Mouse (Mus musculus) MEL (cell line): ENCODE results near the gene Tmem169. TPM values are rescaled to one million over a fixed set of nuclear protein-coding genes. Genes with fewer than 3 reads are reported as not detected.

Experiments
- DNase-seq: peaks from one replicate; pipeline ENCODE4 v3.0.0; 2011; ENCODE audit warnings: low read depth, low spot score
- H3K27ac ChIP-seq: 2 replicates; pipeline ENCODE4 v1.5.1; 2012; ENCODE audit warnings: low read depth, mild to moderate bottlenecking, control low read depth, low read length, moderate library complexity; ENCODE audit not compliant: control insufficient read depth
- H3K27me3 ChIP-seq, 2 experiments: fragments of 150-350 bp in 1 of 2; sonication (generic) in 1 of 2; 2 replicates each; pipeline ENCODE4 v1.6.1; 2012; ENCODE audit warnings: low read length in 2 of 2, mild to moderate bottlenecking in 2 of 2, improper control_type of control experiment in 1 of 2, moderate library complexity in 1 of 2; ENCODE audit not compliant: insufficient read depth in 2 of 2, control insufficient read depth in 1 of 2
- H3K36me3 ChIP-seq, 2 experiments: 2 replicates each; pipeline ENCODE4 v1.6.1; 2012 to 2014; ENCODE audit warnings: low read length in 2 of 2, improper control_type of control experiment in 1 of 2, inconsistent platforms in 1 of 2, mild to moderate bottlenecking in 1 of 2; ENCODE audit not compliant: insufficient read depth in 2 of 2, control insufficient read depth in 1 of 2
- H3K4me1 ChIP-seq, 2 experiments: fragments of 150-350 bp in 1 of 2; sonication (generic) in 1 of 2; 2 replicates each; pipeline ENCODE4 v1.6.1; 2012; ENCODE audit warnings: low read length in 2 of 2, improper control_type of control experiment in 1 of 2, mild to moderate bottlenecking in 1 of 2; ENCODE audit not compliant: insufficient read depth in 2 of 2, control insufficient read depth in 1 of 2
- H3K4me3 ChIP-seq, 2 experiments: fragments of 150-350 bp in 1 of 2; sonication (generic) in 1 of 2; 2 replicates each; pipeline ENCODE4 v1.5.1; 2012; ENCODE audit warnings: low read depth in 2 of 2, low read length in 2 of 2, mild to moderate bottlenecking in 2 of 2, moderate library complexity in 2 of 2, control low read depth in 1 of 2, improper control_type of control experiment in 1 of 2; ENCODE audit not compliant: control insufficient read depth in 1 of 2, insufficient read depth in 1 of 2
- H3K79me2 ChIP-seq: 2 replicates; pipeline ENCODE4 v1.6.1; 2012; ENCODE audit warnings: mild to moderate bottlenecking, low read length, moderate library complexity; ENCODE audit not compliant: control insufficient read depth, poor library complexity, insufficient read depth
- H3K9ac ChIP-seq: 2 replicates; pipeline ENCODE4 v1.6.1; 2012; ENCODE audit warnings: low read depth, mild to moderate bottlenecking, control low read depth, low read length, moderate library complexity; ENCODE audit not compliant: control insufficient read depth, poor library complexity, severe bottlenecking
- H3K9me3 ChIP-seq: fragments of 150-350 bp; sonication (generic); replicated peaks from 2 replicates; pipeline ENCODE4 v1.6.1; 2012; ENCODE audit warnings: mild to moderate bottlenecking, low read length, improper control_type of control experiment, moderate library complexity; ENCODE audit not compliant: insufficient read depth
- CHD1 ChIP-seq: IDR thresholded peaks from 2 replicates; pipeline ENCODE4 v1.6.1; 2012; ENCODE audit warnings: low read depth, mild to moderate bottlenecking, inconsistent platforms, low read length, improper control_type of control experiment
- CTCF ChIP-seq, 3 experiments: IDR thresholded peaks in 2 of 3; conservative IDR thresholded peaks in 1 of 3; 2 replicates each; pipeline ENCODE4 v1.5.1; 2011 to 2012; ENCODE audit warnings: low read length in 3 of 3, low read depth in 2 of 3, mild to moderate bottlenecking in 2 of 3, improper control_type of control experiment in 1 of 3, inconsistent platforms in 1 of 3, mixed read lengths in 1 of 3, moderate library complexity in 1 of 3; ENCODE audit not compliant: control insufficient read depth in 1 of 3, insufficient read depth in 1 of 3, poor library complexity in 1 of 3, severe bottlenecking in 1 of 3
- E2F4 ChIP-seq: IDR thresholded peaks from 2 replicates; pipeline ENCODE4 v1.6.1; 2011; ENCODE audit warnings: low read depth, low read length, improper control_type of control experiment, borderline replicate concordance
- GATA1 ChIP-seq: IDR thresholded peaks from 2 replicates; pipeline ENCODE4 v1.6.1; 2011; ENCODE audit warnings: low read depth, low read length, improper control_type of control experiment
- JUND ChIP-seq: IDR thresholded peaks from 2 replicates; pipeline ENCODE4 v1.6.1; 2011; ENCODE audit warnings: low read depth, mild to moderate bottlenecking, improper control_type of control experiment, low read length
- KAT2A ChIP-seq: conservative IDR thresholded peaks from 2 replicates; pipeline ENCODE4 v1.6.1; 2012; ENCODE audit warnings: low read depth, low read length, improper control_type of control experiment, inconsistent platforms
- MAFK ChIP-seq: IDR thresholded peaks from 2 replicates; pipeline ENCODE4 v1.6.1; 2011; ENCODE audit warnings: low read depth, mild to moderate bottlenecking, low read length, improper control_type of control experiment, borderline replicate concordance
- MAX ChIP-seq: IDR thresholded peaks from 2 replicates; pipeline ENCODE4 v1.6.1; 2011; ENCODE audit warnings: low read length, improper control_type of control experiment
- MAZ ChIP-seq: IDR thresholded peaks from 2 replicates; pipeline ENCODE4 v1.6.1; 2012; ENCODE audit warnings: low read depth, mild to moderate bottlenecking, inconsistent platforms, low read length, improper control_type of control experiment
- MEF2A ChIP-seq: IDR thresholded peaks from 2 replicates; pipeline ENCODE4 v1.6.1; 2014; ENCODE audit warnings: low read depth, mild to moderate bottlenecking, inconsistent platforms, low read length, improper control_type of control experiment; ENCODE audit not compliant: poor library complexity, insufficient replicate concordance, severe bottlenecking; ENCODE audit errors: extremely low read depth
- MXI1 ChIP-seq: IDR thresholded peaks from 2 replicates; pipeline ENCODE4 v1.6.1; 2011; ENCODE audit warnings: mild to moderate bottlenecking, low read depth, low read length, improper control_type of control experiment
- MYB ChIP-seq: IDR thresholded peaks from 2 replicates; pipeline ENCODE4 v1.6.1; 2011; ENCODE audit warnings: mild to moderate bottlenecking, low read depth, low read length, improper control_type of control experiment
- MYC ChIP-seq: IDR thresholded peaks from 2 replicates; pipeline ENCODE4 v1.6.1; 2011; ENCODE audit warnings: low read depth, mild to moderate bottlenecking, low read length, improper control_type of control experiment, moderate library complexity
- NELFE ChIP-seq: IDR thresholded peaks from 2 replicates; pipeline ENCODE4 v1.6.1; 2011; ENCODE audit warnings: low read depth, low read length, improper control_type of control experiment
- NRF1 ChIP-seq: IDR thresholded peaks from 2 replicates; pipeline ENCODE4 v1.6.1; 2014; ENCODE audit warnings: low read depth, mild to moderate bottlenecking, inconsistent platforms, low read length, improper control_type of control experiment, moderate library complexity; ENCODE audit not compliant: poor library complexity, insufficient read depth, severe bottlenecking
- POLR2A ChIP-seq, 2 experiments: IDR thresholded peaks; 2 replicates each; pipeline ENCODE4 v1.6.1; 2011 to 2012; ENCODE audit warnings: low read length in 2 of 2, mild to moderate bottlenecking in 2 of 2, control low read depth in 1 of 2, improper control_type of control experiment in 1 of 2, low read depth in 1 of 2, moderate library complexity in 1 of 2; ENCODE audit not compliant: control insufficient read depth in 1 of 2, insufficient read depth in 1 of 2, poor library complexity in 1 of 2
- POLR2AphosphoS2 ChIP-seq: IDR thresholded peaks from 2 replicates; pipeline ENCODE4 v1.6.1; 2011; ENCODE audit warnings: low read length, improper control_type of control experiment
- POLR2AphosphoS5 ChIP-seq: IDR thresholded peaks from 2 replicates; pipeline ENCODE4 v1.6.1; 2012; ENCODE audit warnings: low read depth, borderline replicate concordance, mild to moderate bottlenecking, inconsistent platforms, low read length, moderate library complexity, mixed read lengths
- RAD21 ChIP-seq: IDR thresholded peaks from 2 replicates; pipeline ENCODE4 v1.6.1; 2011; ENCODE audit warnings: mild to moderate bottlenecking, low read depth, low read length, improper control_type of control experiment
- RCOR1 ChIP-seq: IDR thresholded peaks from 2 replicates; pipeline ENCODE4 v1.6.1; 2012; ENCODE audit warnings: low read depth, mild to moderate bottlenecking, inconsistent platforms, low read length, improper control_type of control experiment
- SIN3A ChIP-seq: IDR thresholded peaks from 2 replicates; pipeline ENCODE4 v1.6.1; 2012; ENCODE audit warnings: low read length, improper control_type of control experiment, inconsistent platforms
- TAL1 ChIP-seq: IDR thresholded peaks from 2 replicates; pipeline ENCODE4 v1.6.1; 2012; ENCODE audit warnings: mild to moderate bottlenecking, inconsistent platforms, low read length, moderate library complexity, mixed read lengths
- TBP ChIP-seq: IDR thresholded peaks from 2 replicates; pipeline ENCODE4 v1.8.0; 2011; ENCODE audit warnings: low read depth, low read length, improper control_type of control experiment
- USF1 ChIP-seq: IDR thresholded peaks from 2 replicates; pipeline ENCODE4 v1.6.1; 2014; ENCODE audit warnings: low read depth, mild to moderate bottlenecking, inconsistent platforms, low read length, improper control_type of control experiment, moderate library complexity
- USF2 ChIP-seq, 2 experiments: IDR thresholded peaks; 2 replicates each; pipeline ENCODE4 v1.6.1; 2011 to 2012; ENCODE audit warnings: improper control_type of control experiment in 2 of 2, low read length in 2 of 2, borderline replicate concordance in 1 of 2, inconsistent platforms in 1 of 2, low read depth in 1 of 2, mild to moderate bottlenecking in 1 of 2; ENCODE audit not compliant: insufficient read depth in 1 of 2
- ZC3H11A ChIP-seq: IDR thresholded peaks from 2 replicates; pipeline ENCODE4 v1.6.1; 2012; ENCODE audit warnings: low read depth, mild to moderate bottlenecking, inconsistent platforms, low read length, improper control_type of control experiment
- ZKSCAN1 ChIP-seq: IDR thresholded peaks from 2 replicates; pipeline ENCODE4 v1.6.1; 2012; ENCODE audit warnings: low read depth, mild to moderate bottlenecking, inconsistent platforms, low read length, improper control_type of control experiment, moderate library complexity
- ZNF384 ChIP-seq: IDR thresholded peaks from 2 replicates; pipeline ENCODE4 v1.6.1; 2012; ENCODE audit warnings: low read depth, mild to moderate bottlenecking, inconsistent platforms, low read length, improper control_type of control experiment
- polyA plus RNA-seq, 2 experiments: library from polyadenylated mRNA; stranded (reverse) in 1 of 2; unstranded in 1 of 2; fragments of >175 nt in 1 of 2; fragments of >200 nt in 1 of 2; gene quantifications; 2 replicates each; pipeline versions ENCODE4 v1.2.1 to v1.2.4; 2012; ENCODE audit warnings: low replicate concordance in 2 of 2, low read depth in 1 of 2; ENCODE audit not compliant: insufficient read length in 2 of 2, insufficient read depth in 1 of 2, missing spikeins in 1 of 2
- total RNA-seq: library from RNA; depleted of rRNA; stranded (reverse); fragments of 300-350 nt; gene quantifications from 2 replicates; pipeline ENCODE4 v1.2.3, GENCODE M21; 2012

Gene Tmem169
- total and polyA plus RNA-seq, 3 experiments, result 0.06 TPM; not detected in 2

- H3K27me3 ChIP-seq, result peaks cover 3% of the 10 kb centered on the region in 2 experiments; a peak in 2 of 4 replicates
- H3K27ac ChIP-seq, result no peak overlapping the region
- TF ChIP-seq POLR2AphosphoS2 (no peak), MAFK (no peak), USF1 (no peak), ZC3H11A (no peak), MAZ (no peak), MXI1 (no peak), JUND (no peak), MEF2A (no peak), POLR2AphosphoS5 (no peak), TBP (no peak), KAT2A (no peak), ZNF384 (peak; percentile 80), CHD1 (no peak), USF2 (IDR thresholded peaks at IDR 0.05; ENCODE audit: borderline replicate concordance in 1 of 2, insufficient read depth in 1 of 2, low read depth in 1 of 2, low read length in 2 of 2) (no peak), GATA1 (peak; percentile 36), NELFE (no peak), NRF1 (no peak), MAX (no peak)
- no peak overlapping the region for H3K4me3 ChIP-seq
- H3K9me3 ChIP-seq, result no peaks in the 10 kb centered on the region
- no peak overlapping the region for H3K9ac ChIP-seq
- peak; percentile 16 for DNase-seq
- H3K4me1 ChIP-seq, result peaks cover 0 to 7% of the 10 kb centered on the region in 2 experiments; a peak in 2 of 4 replicates
- peaks cover 0 to 7% of the 10 kb centered on the region in 2 experiments; a peak in 2 of 4 replicates for H3K36me3 ChIP-seq
- no peaks in the 10 kb centered on the region; the same call in 1 of the 2 replicates for H3K79me2 ChIP-seq
These were observed 1.6 kb upstream of the Tmem169 start for GRCm38 (mm10) chr1:72282604-72283003.

GRCm38 (mm10) chr1:72284539-72284938, 370 bp downstream of the Tmem169 start:
- TF ChIP-seq KAT2A, result no peak
- no peak for TF ChIP-seq POLR2A (IDR thresholded peaks at IDR 0.05; ENCODE audit: control insufficient read depth in 1 of 2, insufficient read depth in 1 of 2, low read depth in 1 of 2, low read length in 2 of 2, poor library complexity in 1 of 2)
- TF ChIP-seq SIN3A, result no peak
- no peak for TF ChIP-seq POLR2AphosphoS5
- no peak for TF ChIP-seq MYC
- no peak for TF ChIP-seq MAX
- TF ChIP-seq E2F4, result no peak
- no peak for TF ChIP-seq RAD21
- TF ChIP-seq GATA1, result no peak
- no peak for TF ChIP-seq CHD1
- TF ChIP-seq TAL1, result no peak
- TF ChIP-seq MEF2A, result no peak
- TF ChIP-seq ZKSCAN1, result no peak
- TF ChIP-seq MYB, result no peak
- no peak for TF ChIP-seq CTCF (IDR thresholded peaks at IDR 0.05 in 2 of 3, conservative IDR thresholded peaks at IDR 0.05 in 1 of 3; ENCODE audit: control insufficient read depth in 1 of 3, insufficient read depth in 1 of 3, low read depth in 2 of 3, low read length in 3 of 3, poor library complexity in 1 of 3, severe bottlenecking in 1 of 3)
- no peak for TF ChIP-seq RCOR1
- no peak overlapping the region for H3K9ac ChIP-seq

More at GRCm38 (mm10) chr1:72284539-72284938, 370 bp downstream of the Tmem169 start:
- Histone ChIP-seq H3K9me3 (no peaks in the 10 kb centered on the region), H3K27me3 (peaks cover 3 to 6% of the 10 kb centered on the region in 2 experiments; a peak in 3 of 4 replicates), H3K4me1 (peaks cover 0 to 7% of the 10 kb centered on the region in 2 experiments; a peak in 2 of 4 replicates), H3K79me2 (no peaks in the 10 kb centered on the region; the same call in 1 of the 2 replicates), H3K4me3 (peak overlapping the region; percentile 31 to 63; a peak in 3 of 4 replicates), H3K36me3 (peaks cover 0 to 7% of the 10 kb centered on the region in 2 experiments; a peak in 2 of 4 replicates), H3K27ac (no peak overlapping the region)
- no peak for DNase-seq
